ENCODE assay signal across 9 mouse cellular contexts in genomic region chr11:120518027-120518426, GRCm38 (mm10). TPM values are rescaled to one million over a fixed set of nuclear protein-coding genes. Genes with fewer than 3 reads are reported as not detected.
A peak's percentile ranks its signal among the peaks of the same experiment; 100 is the strongest.
DNase-seq lines count a peak whose midpoint lies in the region; ATAC-seq lines count a peak whose summit lies in the region.
"Had no signal": no experiment of that assay in that cellular context is flagged by ENCODE, and none has a peak within 500 bp of the region (broad histone marks: within the 10 kb centered on the region; RNA-seq: fewer than 3 reads in every experiment).

No protein-coding gene starts in this region.

- H3K9me3 ChIP-seq in liver, embryonic 13.5 days (replicated peaks) = no peaks in the 10 kb centered on the region
- no peaks in the 10 kb centered on the region for H3K9me3 ChIP-seq in stomach, embryonic 15.5 days

- no peak overlapping the region for H3K9ac ChIP-seq in liver, embryonic 13.5 days
- H3K9ac ChIP-seq in stomach, embryonic 15.5 days = no peak overlapping the region

- H3K4me3 ChIP-seq in liver, embryonic 13.5 days (replicated peaks) = no peak overlapping the region
- H3K4me3 ChIP-seq in stomach, embryonic 15.5 days (replicated peaks) = no peak overlapping the region

- H3K27ac ChIP-seq in liver, embryonic 13.5 days = peak overlapping the region; percentile 10; the same call in 1 of the 2 replicates
- H3K27ac ChIP-seq in stomach, embryonic 15.5 days = peak overlapping the region; percentile 61

- peaks cover 56% of the 10 kb centered on the region for H3K4me1 ChIP-seq in liver, embryonic 13.5 days (replicated peaks)
- 0 out of 2 replicates have a peak, but pooled peaks cover 13% of the 10 kb centered on the region for H3K4me1 ChIP-seq in stomach, embryonic 15.5 days

- no peaks in the 10 kb centered on the region for H3K27me3 ChIP-seq in liver, embryonic 13.5 days
- H3K27me3 ChIP-seq in stomach, embryonic 15.5 days (replicated peaks) = no peaks in the 10 kb centered on the region

- no peak for ATAC-seq in liver, embryonic 13.5 days (ENCODE audit: low read depth)
- ATAC-seq in stomach, embryonic 15.5 days (ENCODE audit: insufficient read depth, low FRiP score, low read depth) = no peak
- no peak for ATAC-seq in megakaryocyte-erythroid progenitor cell, adult 5-6 weeks (replicated peaks; ENCODE audit: low FRiP score, low TSS enrichment, poor library complexity, severe bottlenecking)

- intact Hi-C loops in heart, postnatal 14 days (cut with DNase I) = loop anchor here (10.0 kb wide), 1 partner anchor 257 kb away; no protein-coding TSS in a partner anchor

- WGBS in liver, embryonic 13.5 days (ENCODE audit: insufficient replicate concordance) = 34% methylated on average over 6 of the region's 6 CpGs
- WGBS in stomach, embryonic 15.5 days = 55% methylated on average over 6 of the region's 6 CpGs

- H3K4me2 ChIP-seq in liver, embryonic 13.5 days = no peak overlapping the region
- H3K4me2 ChIP-seq in stomach, embryonic 15.5 days = no peak overlapping the region; the same call in 1 of the 2 replicates

- no peaks in the 10 kb centered on the region for H3K36me3 ChIP-seq in liver, embryonic 13.5 days
- no peaks in the 10 kb centered on the region for H3K36me3 ChIP-seq in stomach, embryonic 15.5 days

- DNase-seq in urinary bladder, postnatal 14 days (ENCODE audit: low spot score) = peak; percentile 61
- no peak for DNase-seq in urinary bladder, adult 2 months (ENCODE audit: low spot score)
- peak; percentile 59 to 62 for DNase-seq in heart, postnatal 14 days
- no peak for DNase-seq in liver, embryonic 13.5 days
- DNase-seq in spleen, postnatal 4 days (ENCODE audit: low spot score in 2 of 2) = no peak
- no peak for DNase-seq in kidney, postnatal 36 days

RNA-seq across cellular contexts. Expression of gene Gcgr, which starts 12.5 kb away (rescaled TPM):
- polyA plus RNA-seq in urinary bladder, adult 2 months (2012; rRNA removed) = 1.8 and 2.4 TPM in 2 replicates
- total RNA-seq in heart, postnatal 14 days (2021) = 1 to 10 TPM; 1.7 to 2.4 TPM
- 10.0 and 10.7 TPM in 2 replicates for polyA plus RNA-seq in liver, embryonic 13.5 days (2015; fragmentation: Nextera tagmentation; extraction: Ambion mirVana)
- 1.7 and 2.4 TPM in 2 replicates for polyA plus RNA-seq in stomach, embryonic 15.5 days (2015; fragmentation: Nextera tagmentation; extraction: Ambion mirVana)
- total RNA-seq in megakaryocyte-erythroid progenitor cell, adult 5-6 weeks (2014; fragmentation: Nextera tagmentation) = not detected in 2 replicates
- total RNA-seq in megakaryocyte-erythroid progenitor cell, adult 5-6 weeks (2017) = not detected in 2 replicates

RNA-seq across cellular contexts. Expression of gene Slc25a10, which starts 26.4 kb away (rescaled TPM):
- 98.9 and 115 TPM in 2 replicates for polyA plus RNA-seq in urinary bladder, adult 2 months (2012; rRNA removed)
- 10 to 100 TPM; 14.1 to 15.9 TPM for total RNA-seq in heart, postnatal 14 days (2021)
- 42.2 and 44.1 TPM in 2 replicates for polyA plus RNA-seq in liver, embryonic 13.5 days (2015; fragmentation: Nextera tagmentation; extraction: Ambion mirVana)
- polyA plus RNA-seq in stomach, embryonic 15.5 days (2015; fragmentation: Nextera tagmentation; extraction: Ambion mirVana) = 70.7 and 71.4 TPM in 2 replicates
- 16.9 and 27.2 TPM in 2 replicates for total RNA-seq in megakaryocyte-erythroid progenitor cell, adult 5-6 weeks (2014; fragmentation: Nextera tagmentation)
- 17.6 and 18.8 TPM in 2 replicates for total RNA-seq in megakaryocyte-erythroid progenitor cell, adult 5-6 weeks (2017)

RNA-seq across cellular contexts. Expression of gene Mcrip1, which starts 31.5 kb away (rescaled TPM):
- 112 and 117 TPM in 2 replicates for polyA plus RNA-seq in urinary bladder, adult 2 months (2012; rRNA removed)
- total RNA-seq in heart, postnatal 14 days (2021) = 10 to 100 TPM; 53.5 to 58.1 TPM
- 45.7 and 46.9 TPM in 2 replicates for polyA plus RNA-seq in liver, embryonic 13.5 days (2015; fragmentation: Nextera tagmentation; extraction: Ambion mirVana)
- polyA plus RNA-seq in stomach, embryonic 15.5 days (2015; fragmentation: Nextera tagmentation; extraction: Ambion mirVana) = 167 TPM in 2 replicates
- total RNA-seq in megakaryocyte-erythroid progenitor cell, adult 5-6 weeks (2014; fragmentation: Nextera tagmentation) = 60.4 and 62.7 TPM in 2 replicates
- 18.5 and 18.8 TPM in 2 replicates for total RNA-seq in megakaryocyte-erythroid progenitor cell, adult 5-6 weeks (2017)

RNA-seq across cellular contexts. Expression of gene Ppp1r27, which starts 32.9 kb away (rescaled TPM):
- not detected in 2 replicates for polyA plus RNA-seq in urinary bladder, adult 2 months (2012; rRNA removed)
- under 1 TPM in 1 of 2 experiments, not detected in 1; 0.39 TPM for total RNA-seq in heart, postnatal 14 days (2021)
- polyA plus RNA-seq in liver, embryonic 13.5 days (2015; fragmentation: Nextera tagmentation; extraction: Ambion mirVana) = 0.22 TPM in 1 of 2 replicates, not detected in the other
- polyA plus RNA-seq in stomach, embryonic 15.5 days (2015; fragmentation: Nextera tagmentation; extraction: Ambion mirVana) = 0.59 TPM in 1 of 2 replicates, not detected in the other
- total RNA-seq in megakaryocyte-erythroid progenitor cell, adult 5-6 weeks (2014; fragmentation: Nextera tagmentation) = not detected in 2 replicates
- not detected in 2 replicates for total RNA-seq in megakaryocyte-erythroid progenitor cell, adult 5-6 weeks (2017)
- polyA plus RNA-seq: large intestine, adult 2 months had no signal

RNA-seq across cellular contexts. Expression of gene Mrpl12, which starts 33.6 kb away (rescaled TPM):
- polyA plus RNA-seq in urinary bladder, adult 2 months (2012; rRNA removed) = 62.4 and 72.4 TPM in 2 replicates
- total RNA-seq in heart, postnatal 14 days (2021) = 100 to 1,000 TPM; 222 to 244 TPM
- polyA plus RNA-seq in liver, embryonic 13.5 days (2015; fragmentation: Nextera tagmentation; extraction: Ambion mirVana) = 142 and 150 TPM in 2 replicates
- 157 and 168 TPM in 2 replicates for polyA plus RNA-seq in stomach, embryonic 15.5 days (2015; fragmentation: Nextera tagmentation; extraction: Ambion mirVana)
- total RNA-seq in megakaryocyte-erythroid progenitor cell, adult 5-6 weeks (2014; fragmentation: Nextera tagmentation) = 165 and 221 TPM in 2 replicates
- total RNA-seq in megakaryocyte-erythroid progenitor cell, adult 5-6 weeks (2017) = 151 and 192 TPM in 2 replicates

Comparison
In these comparisons a context has a peak if more than half of its experiments do, and no peak if none do; other contexts are left out.
1. DNase-seq: peak in urinary bladder, postnatal 14 days (single experiment) and heart, postnatal 14 days (2 of 2); none in urinary bladder, adult 2 months (single experiment), liver, embryonic 13.5 days (single experiment), spleen, postnatal 4 days (0 of 2) and kidney, postnatal 36 days (0 of 2).